Mouse (Mus musculus): ENCODE results near the gene Gm20917. TPM values are rescaled to one million over a fixed set of nuclear protein-coding genes. Genes with fewer than 3 reads are reported as not detected.
"Not testable (repeated sequence)": the region's sequence is repeated elsewhere in the genome, so short reads cannot be mapped to it uniquely, and the experiment has no call there.

Gm20917 gene
- not detected for total RNA-seq (2021)
- polyA plus RNA-seq (2012; rRNA removed): not detected in 2 replicates
- long read RNA-seq: 0 reads

DNA sequence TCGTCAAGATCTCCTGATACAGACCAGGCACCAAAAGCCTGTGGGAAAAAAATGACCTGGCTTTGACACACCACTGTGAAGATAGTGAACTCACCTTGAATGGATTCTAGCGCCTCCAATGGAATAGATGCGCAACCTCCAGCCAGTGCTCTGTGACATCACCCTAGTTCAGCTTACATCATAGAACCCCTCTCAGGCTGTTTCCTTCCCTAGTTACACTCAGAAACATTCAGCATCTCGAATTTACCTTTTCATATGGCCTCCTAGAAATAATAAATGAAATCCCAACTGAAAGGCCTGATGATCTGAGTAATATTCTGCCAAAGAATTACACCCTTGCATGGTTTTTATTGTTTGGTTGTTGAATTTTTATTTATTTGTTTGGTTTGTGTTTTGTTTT, at the start of gene Gm20917:
Gene Gm20917, minus strand, starts transcription at position 101 of the 400 bp plus-strand sequence.
- DNase-seq: not testable (repeated sequence)

Other genes starting within 250 kb of the Gm20917 start
- not detected for gene Gm20916, start 168.4 kb upstream of the Gm20917 start, total RNA-seq (2021)
- gene Gm20916, start 168.4 kb upstream of the Gm20917 start, polyA plus RNA-seq (2012; rRNA removed): not detected in 2 replicates

All from adrenal gland, adult 2 months (tissue).